Mouse (Mus musculus): ENCODE measurements around the gene Pax5.

DNA sequence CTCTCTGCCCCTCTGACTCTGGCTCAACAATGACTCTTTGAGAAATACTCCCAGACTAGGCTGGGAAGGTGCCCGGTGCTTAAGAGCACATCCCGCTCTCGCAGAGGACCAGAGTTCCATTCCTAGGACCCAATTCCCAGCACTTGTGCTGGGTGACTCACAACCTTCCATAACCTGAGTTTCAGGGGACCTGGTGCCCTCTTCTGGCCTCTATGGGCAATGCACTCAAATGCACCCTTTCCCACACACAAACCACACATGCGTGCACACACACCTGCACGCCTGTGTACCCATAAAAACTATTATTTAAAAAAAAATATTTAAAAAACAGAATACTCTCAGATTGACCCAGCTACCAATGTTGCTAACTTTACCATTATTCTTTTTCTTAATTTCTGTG, 90.0 kb downstream of the Pax5 start:
- TF ChIP-seq CTCF (IDR thresholded peaks at IDR 0.05; ENCODE audit: control insufficient read depth, insufficient read depth, insufficient read length) (no peak), MYOG (IDR thresholded peaks at IDR 0.05; ENCODE audit: control insufficient read depth, extremely low read depth, insufficient read length) (no peak), CEBPB (IDR thresholded peaks at IDR 0.05; ENCODE audit: low read depth) (no peak), MYOD1 (IDR thresholded peaks at IDR 0.05; ENCODE audit: control insufficient read depth, insufficient read length, low read depth) (no peak), USF1 (IDR thresholded peaks at IDR 0.05; ENCODE audit: low read depth) (no peak)
